Mouse (Mus musculus) embryonic fibroblast, embryonic 13.5 days (primary cell): ENCODE data around the gene Epha4.

Experiments used
- CTCF ChIP-seq: IDR thresholded peaks from 2 replicates; pipeline ENCODE4 v1.5.1; 2011; ENCODE audit warnings: mild to moderate bottlenecking, control low read depth, low read length, moderate library complexity, borderline replicate concordance; ENCODE audit not compliant: insufficient read depth
- POLR2A ChIP-seq: IDR thresholded peaks from 2 replicates; pipeline ENCODE4 v1.6.1; 2011; ENCODE audit warnings: low read depth, mild to moderate bottlenecking, control low read depth, low read length, moderate library complexity

- TF ChIP-seq CTCF (no peak), POLR2A (no peak)
Observed at GRCm38 (mm10) chr1:77465524-77465923, 49.4 kb downstream of the Epha4 start.
